Mouse (Mus musculus) Patski (cell line): Measurements from ENCODE around the gene Oaz3. TPM values are rescaled to one million over a fixed set of nuclear protein-coding genes. Genes with fewer than 3 reads are reported as not detected.

ENCODE experiments used
- ATAC-seq: fragments of 100-300 bp; one replicate; pipeline ENCODE4 v1.8.0; 2021
- CTCF ChIA-PET: fragments of 350-600 bp; sonication (Branson Sonifier 250); formaldehyde crosslinking; loops from one replicate; lab custom pipeline; 2022; ENCODE audit warnings: inconsistent platforms; lab: Charles Lee
- POLR2A ChIA-PET: fragments of 350-600 bp; sonication (Branson Sonifier 250); formaldehyde crosslinking; loops from one replicate; lab custom pipeline; 2022; ENCODE audit warnings: antibody characterized with exemption, inconsistent platforms; lab: Charles Lee
- DNase-seq: peaks from one replicate; pipeline ENCODE4 v3.0.0-alpha.2; 2011; ENCODE audit warnings: low read depth, low spot score
- H3K27me3 ChIP-seq: fragments of 371-371 bp; one replicate; pipeline ENCODE4 v1.5.1; 2021
- CTCF ChIP-seq: fragments of 100-300 bp; IDR thresholded peaks from one replicate; pipeline ENCODE4 v1.5.1; 2021
- in situ Hi-C: fragments of 300-500 bp; cut with MboI; formaldehyde crosslinking; loops from 3 replicates; pipeline ENCODE4 v1.11.1; 2018; ENCODE audit warnings: low pct_unique_long_range_greater_than_20kb, mixed read lengths
- polyA plus RNA-seq: library from polyadenylated mRNA; unstranded; gene quantifications from one replicate; pipeline ENCODE4 v1.2.3, GENCODE M21; 2021

The Oaz3 gene
- polyA plus RNA-seq, 1 experiment from 2014 or later, result 1.1 TPM

DNA sequence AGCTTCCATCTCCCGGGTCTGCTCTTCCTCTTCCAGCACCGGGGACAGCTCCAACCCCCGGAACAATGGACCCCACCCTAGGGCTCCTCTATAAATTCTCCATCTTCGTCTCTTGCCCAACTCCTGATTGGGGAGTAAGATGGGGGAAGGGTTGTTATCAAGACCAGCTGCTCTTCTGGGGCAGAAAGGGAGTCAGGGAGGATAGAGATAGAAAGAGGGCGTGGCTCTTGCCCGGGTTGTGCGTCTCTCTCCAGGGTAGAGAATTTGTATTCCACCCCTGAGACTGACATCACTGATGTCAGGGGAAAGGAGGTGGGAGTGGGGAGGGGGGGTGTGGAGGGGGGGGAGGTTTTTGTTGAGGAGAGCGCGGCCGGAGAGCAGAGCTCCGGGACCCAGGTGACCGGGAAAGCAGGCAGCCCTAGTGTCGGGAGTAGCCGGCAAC lies 34.3 kb upstream of the Oaz3 start, which contains the start of gene Celf3:
Gene Celf3 (plus strand): TSS at position 315 of the 442 bp plus-strand sequence.
- CTCF ChIA-PET, result interaction anchor here (1.0 to 1.5 kb wide), 3 partner anchors 11 to 29 kb away, joined by 3 to 4 read pairs (median 4); no protein-coding TSS in a partner anchor
- H3K27me3 ChIP-seq, result no peaks in the 10 kb centered on the region
- DNase-seq (no peak), ATAC-seq (no peak)
- in situ Hi-C loops, result loop anchor here (25.0 kb wide), 1 partner anchor 716 kb away; the partner anchor contains the start of gene Gm5773
- no peak for TF ChIP-seq CTCF
- POLR2A ChIA-PET, result no interaction called here

DNA sequence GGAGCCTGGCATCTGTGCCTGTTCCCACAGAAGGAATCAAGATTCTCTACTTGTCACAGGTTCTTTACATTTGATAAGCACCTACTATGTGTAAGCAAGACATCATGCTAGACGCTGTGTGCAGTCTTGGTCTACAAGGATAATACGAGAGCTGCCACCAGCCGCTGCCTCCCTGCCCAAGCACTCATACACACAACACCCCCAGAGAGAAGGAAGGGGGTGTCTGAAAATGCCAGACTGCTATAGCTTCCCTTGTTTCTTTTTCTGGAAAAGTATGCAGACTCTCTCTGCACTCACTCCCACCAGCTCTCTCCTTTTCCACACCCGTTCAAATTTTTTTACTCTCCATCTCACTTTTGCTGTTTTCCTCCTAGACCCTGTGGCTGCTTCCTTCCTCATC lies 33.7 kb upstream of the Oaz3 start:
- no peak for TF ChIP-seq CTCF
- ATAC-seq, result no peak
- in situ Hi-C loops, result loop anchor here (25.0 kb wide), 1 partner anchor 715 kb away; the partner anchor contains the start of gene Gm5773

DNA sequence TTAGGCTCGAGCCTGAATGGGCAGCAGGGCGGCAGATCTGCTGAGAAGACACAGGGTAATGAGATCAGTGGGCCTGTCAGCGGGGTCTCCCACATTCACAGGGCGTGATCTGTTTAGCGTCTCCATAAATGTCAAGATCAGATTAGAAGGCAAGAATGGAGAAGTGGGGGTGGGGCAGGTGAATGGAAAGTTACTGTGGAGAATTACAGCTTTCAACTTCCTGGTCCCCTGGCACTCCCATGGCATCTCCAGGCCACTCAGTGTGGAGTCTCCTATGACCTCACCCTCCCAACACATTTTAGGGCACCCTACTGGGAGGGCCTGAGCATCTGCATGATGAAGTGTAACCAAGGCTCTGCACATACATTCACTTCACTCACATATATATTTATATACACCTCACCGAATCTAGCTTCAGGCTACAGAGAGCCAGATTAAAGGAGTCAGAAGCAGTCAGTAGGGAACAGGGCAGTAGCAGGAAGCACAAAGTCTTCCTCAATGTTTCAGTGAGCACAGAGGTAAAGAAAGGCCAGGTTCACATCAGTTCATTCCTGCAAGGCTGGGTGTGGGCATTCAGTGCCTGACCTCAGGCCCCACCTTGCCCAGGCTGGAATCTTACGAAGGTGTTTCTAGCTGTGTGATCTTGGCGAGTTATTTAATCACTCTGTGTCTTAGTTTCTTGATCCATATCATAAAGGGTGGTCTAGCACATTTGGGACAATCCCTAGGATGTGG lies 32.8 kb upstream of the Oaz3 start:
- POLR2A ChIA-PET, result no interaction called here
- in situ Hi-C loops, result loop anchor here (25.0 kb wide), 1 partner anchor 714 kb away; the partner anchor contains the start of gene Gm5773
- DNase-seq, result no peak
- H3K27me3 ChIP-seq, result no peaks in the 10 kb centered on the region
- ATAC-seq, result no peak
- TF ChIP-seq CTCF, result no peak
- CTCF ChIA-PET, result interaction anchor here (0.9 to 1.2 kb wide), 2 partner anchors 11 to 20 kb away, joined by 3 to 4 read pairs; no protein-coding TSS in a partner anchor

More for the DNA sequence above, 33.7 kb upstream of the Oaz3 start:
- CTCF ChIA-PET, result interaction anchor here (1.2 kb wide), 1 partner anchor 21 kb away, joined by 4 read pairs; no protein-coding TSS in a partner anchor
- no peak for DNase-seq
- POLR2A ChIA-PET, result no interaction called here
- no peaks in the 10 kb centered on the region for H3K27me3 ChIP-seq

DNA sequence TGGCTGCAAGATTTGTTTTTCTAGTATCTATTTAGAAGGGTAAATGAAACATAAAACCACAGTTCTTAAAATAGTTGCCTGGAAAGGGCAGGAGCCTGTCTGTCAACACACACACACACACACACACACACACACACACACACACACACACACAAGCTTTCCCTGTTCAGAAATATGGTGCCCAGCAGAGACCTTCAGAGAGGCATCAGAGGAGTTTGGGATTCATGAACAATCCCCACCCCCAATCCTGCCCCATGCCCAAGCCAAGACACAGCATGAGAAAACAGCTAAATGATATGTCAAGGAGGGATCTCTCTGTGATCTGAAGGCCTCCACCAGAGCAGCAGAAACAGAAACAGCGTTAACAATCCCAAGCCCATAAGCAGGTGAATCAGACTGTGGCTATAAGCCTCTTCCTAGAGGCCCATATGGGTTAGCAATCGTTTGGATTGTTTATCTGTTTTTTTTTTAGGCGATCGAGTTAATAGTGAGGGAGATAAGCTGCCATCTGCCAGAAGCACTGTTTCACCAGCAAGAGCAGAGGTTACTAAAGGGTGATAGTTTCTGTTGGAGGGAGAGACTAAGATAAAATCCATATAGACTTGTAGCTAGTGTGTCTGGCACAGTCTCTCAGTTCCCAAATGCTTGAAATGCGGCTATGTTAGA lies 30.0 kb upstream of the Oaz3 start:
- DNase-seq (no peak), ATAC-seq (peak; percentile 31)
- no peak for TF ChIP-seq CTCF
- no peaks in the 10 kb centered on the region for H3K27me3 ChIP-seq
- CTCF ChIA-PET, result interaction anchor here (0.7 to 2.1 kb wide), 5 partner anchors 12 to 27 kb away, joined by 3 to 5 read pairs (median 3); no protein-coding TSS in a partner anchor
- in situ Hi-C loops, result no loop called here
- POLR2A ChIA-PET, result interaction anchor here (0.5 to 1.2 kb wide), 3 partner anchors 17 to 363 kb away, joined by 4 to 5 read pairs (median 4); no protein-coding TSS in a partner anchor

DNA sequence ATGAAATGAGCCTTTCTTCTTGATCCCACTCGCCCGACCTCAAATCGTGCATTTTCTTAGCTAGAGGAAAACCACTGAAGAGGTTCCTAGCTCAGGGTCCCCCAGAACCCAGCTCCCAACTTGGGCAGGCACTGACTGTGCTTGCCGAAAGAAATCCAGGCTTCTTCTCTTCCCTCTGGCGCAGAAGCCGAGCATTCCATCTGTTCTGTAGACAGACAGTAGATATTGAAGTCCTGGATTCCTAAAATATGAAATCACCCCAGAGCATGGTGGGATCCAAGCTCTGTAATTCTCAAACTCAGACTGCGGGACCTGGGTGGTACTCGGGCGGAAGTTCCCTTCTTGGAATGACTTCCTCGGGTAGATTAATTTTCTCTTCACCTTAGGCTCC lies 29.4 kb upstream of the Oaz3 start:
- no peaks in the 10 kb centered on the region for H3K27me3 ChIP-seq
- in situ Hi-C loops, result no loop called here
- POLR2A ChIA-PET, result interaction anchor here (1.2 kb wide), 2 partner anchors 16 to 364 kb away, joined by 4 read pairs; no protein-coding TSS in a partner anchor
- CTCF ChIA-PET, result interaction anchor here (0.8 to 2.1 kb wide), 6 partner anchors 12 to 128 kb away, joined by 3 to 5 read pairs (median 3); no protein-coding TSS in a partner anchor
- DNase-seq (no peak), ATAC-seq (peak; percentile 54)
- TF ChIP-seq CTCF, result no peak

DNA sequence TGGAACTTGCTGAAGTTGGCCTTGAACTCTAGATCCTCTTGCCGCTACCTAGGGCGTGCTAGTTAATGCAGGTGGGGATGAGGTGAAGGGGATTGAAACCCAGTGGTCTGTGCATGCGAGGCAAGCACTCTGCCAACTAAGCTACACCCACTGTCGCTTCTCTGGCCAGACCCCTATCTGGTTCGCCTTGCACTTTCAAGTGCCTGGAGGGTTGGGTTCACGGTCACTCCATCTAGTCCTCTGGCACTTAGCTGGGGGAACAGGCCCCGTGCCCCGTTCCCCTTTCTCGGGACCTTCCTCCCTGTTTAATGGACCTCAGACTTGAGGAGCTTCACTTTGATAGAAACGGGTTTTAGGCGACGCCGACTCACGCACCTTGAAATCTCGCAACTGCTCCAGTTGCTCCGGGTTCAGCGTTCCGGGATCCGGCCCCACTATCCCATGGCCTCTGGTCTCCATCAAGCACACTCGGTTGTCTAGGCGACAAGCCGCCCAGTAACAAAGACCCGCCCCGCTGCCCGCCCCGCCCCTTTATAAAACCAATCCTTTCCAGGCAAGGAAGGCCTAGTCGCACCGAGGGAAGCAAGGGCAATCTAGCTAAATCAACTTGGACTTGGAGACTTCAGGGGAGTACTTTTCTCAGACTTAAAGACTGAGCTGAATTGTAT lies 28.9 kb upstream of the Oaz3 start:
- in situ Hi-C loops, result no loop called here
- ChIA-PET CTCF (interaction anchor here (0.8 to 2.1 kb wide), 7 partner anchors 11 to 129 kb away, joined by 3 to 5 read pairs (median 3); no protein-coding TSS in a partner anchor), POLR2A (interaction anchor here (0.6 to 1.2 kb wide), 3 partner anchors 16 to 364 kb away, joined by 3 to 4 read pairs (median 4); partner anchors contain the start of gene Cgn)
- DNase-seq (no peak), ATAC-seq (no peak)
- TF ChIP-seq CTCF, result no peak
- H3K27me3 ChIP-seq, result no peaks in the 10 kb centered on the region

DNA sequence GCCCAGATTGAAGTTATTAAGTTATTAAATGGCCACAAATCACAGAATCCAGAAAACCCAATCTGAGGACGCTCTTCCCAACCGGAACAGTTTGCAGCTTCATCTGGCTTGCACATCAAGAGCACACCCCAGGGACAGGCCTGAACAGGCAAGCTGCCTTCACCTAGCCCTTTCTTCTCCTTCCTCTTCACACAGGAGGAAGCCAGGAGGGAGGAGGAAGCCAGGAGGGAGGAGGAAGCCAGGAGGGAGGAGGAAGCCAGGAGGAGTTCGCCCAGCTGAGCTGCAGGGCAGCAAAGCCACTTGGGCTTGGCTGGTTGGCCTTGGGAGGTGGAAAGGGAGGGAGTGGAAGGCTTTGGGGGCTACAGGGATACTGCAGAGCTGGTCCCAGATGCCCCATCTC lies 25.2 kb upstream of the Oaz3 start:
- H3K27me3 ChIP-seq, result no peaks in the 10 kb centered on the region
- in situ Hi-C loops, result no loop called here
- CTCF ChIA-PET, result interaction anchor here (1.3 to 1.7 kb wide), 3 partner anchors 12 to 133 kb away, joined by 3 to 6 read pairs (median 3); no protein-coding TSS in a partner anchor
- DNase-seq (no peak), ATAC-seq (no peak)
- POLR2A ChIA-PET, result interaction anchor here (1.0 kb wide), 1 partner anchor 12 kb away, joined by 4 read pairs; no protein-coding TSS in a partner anchor
- no peak for TF ChIP-seq CTCF

DNA sequence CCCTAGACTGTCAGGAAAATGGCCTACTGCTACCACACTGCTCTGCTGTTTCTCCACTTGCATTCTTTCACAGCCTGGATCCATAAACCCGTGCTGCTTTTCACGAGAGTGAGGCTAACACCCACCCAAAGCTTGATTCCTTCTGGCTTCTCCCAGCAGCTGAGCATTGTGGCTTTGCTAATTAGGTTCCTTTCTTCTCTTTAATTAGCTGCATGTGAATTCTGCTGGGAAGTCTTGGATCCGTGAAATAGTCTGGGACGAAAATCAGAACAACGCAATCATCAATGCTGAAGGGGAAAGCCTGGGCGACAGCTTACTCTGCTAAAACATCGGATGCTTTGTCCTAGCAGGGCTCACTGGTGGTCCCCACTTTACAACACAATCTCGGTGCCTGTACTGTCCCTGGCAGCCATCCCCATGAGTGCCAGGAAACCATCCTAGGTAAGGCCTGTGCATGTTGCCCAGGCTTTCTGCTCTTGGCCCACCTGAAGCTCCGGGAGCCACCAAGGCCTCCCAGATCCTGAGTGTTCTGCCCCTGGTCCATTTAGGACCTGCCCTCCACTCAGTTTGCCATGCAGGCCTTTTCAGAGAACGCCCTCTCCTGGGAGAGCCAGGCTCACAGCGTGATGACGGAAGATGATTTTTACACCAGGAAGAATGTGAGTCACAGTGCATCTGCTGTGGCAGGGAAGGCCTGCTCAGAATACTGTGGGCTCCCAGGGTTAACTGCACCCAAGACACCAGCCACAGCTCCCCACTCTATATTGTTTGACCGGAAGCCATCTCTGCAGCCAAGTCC lies 22.1 kb upstream of the Oaz3 start:
- ATAC-seq, result no peak
- in situ Hi-C loops, result no loop called here
- POLR2A ChIA-PET, result interaction anchor here (1.3 kb wide), 1 partner anchor 9 kb away, joined by 4 read pairs; no protein-coding TSS in a partner anchor
- DNase-seq, result no peak
- no peak for TF ChIP-seq CTCF
- CTCF ChIA-PET, result interaction anchor here (1.1 to 1.7 kb wide), 7 partner anchors 8 to 56 kb away, joined by 3 to 6 read pairs (median 3); no protein-coding TSS in a partner anchor
- H3K27me3 ChIP-seq, result no peaks in the 10 kb centered on the region
